Mouse (Mus musculus) heart, adult 9 months (tissue): ENCODE results near the gene Tmc4.
A peak's percentile ranks its signal among the peaks of the same experiment; 100 is the strongest.

Experiments used
- DNase-seq, 2 experiments: peaks; one replicate each; pipeline ENCODE4 v3.0.0; 2022; ENCODE audit warnings: low spot score in 2 of 2

Gene Tmc4

DNA sequence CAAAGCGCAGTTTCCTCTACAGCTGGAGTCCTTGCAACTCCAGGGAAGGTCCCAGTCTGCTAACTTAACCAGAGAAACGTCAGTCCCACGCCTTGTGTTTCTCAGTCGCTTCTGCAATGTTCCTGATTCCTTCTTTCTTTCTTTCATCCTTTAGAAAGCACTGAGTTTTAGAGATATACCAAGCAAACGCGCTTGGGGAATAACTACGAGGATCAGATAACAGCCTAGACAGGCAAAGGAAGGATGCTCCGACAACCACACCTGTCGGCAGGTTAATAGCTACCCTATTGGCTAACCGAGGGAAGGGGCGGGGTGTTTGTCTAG, 33.0 kb downstream of the Tmc4 start:
- DNase-seq, result no peak

GRCm38 (mm10) chr7:3643843-3644242, 33.5 kb downstream of the Tmc4 start:
- DNase-seq, result no peak

DNA sequence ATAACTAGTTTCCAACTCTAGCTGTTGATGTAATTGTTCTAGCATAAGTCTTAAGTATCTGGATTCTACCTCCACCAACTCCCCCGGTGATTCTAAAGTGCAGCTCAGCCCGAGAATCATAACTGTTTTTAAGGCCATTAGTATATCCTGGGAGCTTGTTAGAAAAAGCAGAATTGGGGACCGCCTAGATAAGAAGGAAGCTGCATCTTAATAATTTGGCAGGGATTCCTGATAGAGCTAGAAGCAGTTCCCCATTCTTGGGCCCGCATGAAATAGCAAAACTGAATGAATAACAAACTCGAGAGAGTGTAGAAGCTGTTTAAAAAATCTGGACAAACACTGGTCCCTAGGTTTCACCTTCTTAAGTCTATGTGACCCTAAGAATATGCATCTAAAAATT, 33.9 kb downstream of the Tmc4 start:
- DNase-seq, result no peak

- DNase-seq, result no peak
Observed at GRCm38 (mm10) chr7:3630478-3630815, 46.9 kb downstream of the Tmc4 start.

GRCm38 (mm10) chr7:3629543-3630477, 47.5 kb downstream of the Tmc4 start, which contains the start of the genes Tfpt and Prpf31:
Gene Tfpt (minus strand): TSS chr7:3629929.
Gene Prpf31 (plus strand): TSS chr7:3629985.
- DNase-seq, result peak; percentile 92 to 96

DNA sequence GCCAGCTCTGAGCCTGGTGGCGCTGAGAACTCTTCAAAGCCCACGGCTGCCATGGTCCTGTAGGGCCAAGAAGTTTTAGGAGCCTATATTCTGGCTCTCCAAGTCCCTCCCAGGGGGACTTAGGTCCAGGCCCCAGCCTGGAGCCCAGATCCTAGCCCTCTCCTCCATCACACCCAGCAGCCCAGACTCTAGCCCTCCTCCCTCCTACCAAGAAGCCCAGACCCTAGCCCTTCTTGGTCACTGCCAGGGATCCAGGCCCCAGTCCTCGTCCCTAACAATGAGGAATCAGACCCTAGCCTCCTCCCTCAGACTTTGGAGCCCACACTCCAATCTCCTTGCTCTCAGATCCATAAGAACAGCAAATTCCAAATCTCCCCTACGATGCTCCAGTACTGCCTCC, 48.3 kb downstream of the Tmc4 start:
- peak in 1 of 2 experiments; percentile 13 for DNase-seq

- peak; percentile 83 to 88 for DNase-seq
Observed at GRCm38 (mm10) chr7:3617242-3617995, 59.9 kb downstream of the Tmc4 start, which contains the start of gene Ndufa3. Gene Ndufa3 (plus strand): TSS chr7:3617373.

DNA sequence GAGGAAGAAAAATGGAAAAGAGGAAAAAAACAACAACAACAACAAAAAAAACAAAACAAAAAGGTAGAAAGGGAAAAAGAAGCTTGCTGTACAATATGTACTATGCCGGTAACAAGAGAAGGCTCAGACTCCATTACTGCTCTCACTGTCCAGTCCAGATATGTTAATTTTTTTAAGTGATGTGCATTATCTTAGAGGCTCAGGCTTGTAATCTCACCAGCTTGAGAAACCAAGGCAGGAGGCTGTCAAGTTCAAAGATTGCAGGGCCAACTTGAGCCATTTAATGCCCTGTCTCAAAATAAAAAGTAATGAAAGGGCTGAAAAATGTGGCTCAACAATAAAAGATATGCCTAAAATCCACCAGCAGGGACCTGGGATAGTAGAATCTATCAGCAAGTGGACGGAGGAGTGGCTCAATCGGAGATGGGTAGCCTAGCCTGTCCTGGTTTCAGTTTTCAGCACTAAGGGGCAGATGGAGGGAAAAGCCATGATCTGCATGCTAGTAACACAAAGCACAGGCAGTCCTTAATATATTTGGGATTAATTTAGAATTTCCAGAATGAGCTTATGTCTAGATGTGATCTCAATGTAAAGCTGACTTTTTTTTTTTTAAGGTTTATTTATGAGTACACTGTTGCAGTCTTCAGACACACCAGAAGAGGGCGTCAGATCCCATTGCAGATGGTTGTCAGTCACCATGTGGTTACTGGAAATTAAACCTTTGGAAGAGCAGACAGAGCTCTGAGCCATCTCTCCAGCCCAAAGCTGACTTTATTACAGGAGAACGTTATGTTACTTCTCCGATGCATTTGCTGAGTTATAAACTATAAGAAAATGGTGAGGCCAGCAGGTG, 60.7 kb downstream of the Tmc4 start:
- DNase-seq, result no peak

- DNase-seq, result no peak
Observed at GRCm38 (mm10) chr7:3616057-3616388, 61.3 kb downstream of the Tmc4 start, which contains the start of gene Oscar. Gene Oscar (minus strand): TSS chr7:3616157.
